Mouse (Mus musculus) CH12.LX (cell line): ENCODE data around the gene Nmt2. TPM values are rescaled to one million over a fixed set of nuclear protein-coding genes. Genes with fewer than 3 reads are reported as not detected.

Experiments used
- DNase-seq: peaks from one replicate; pipeline ENCODE4 v3.0.0-alpha.2; 2013; ENCODE audit errors: extremely low read depth
- H3K27ac ChIP-seq: 2 replicates; pipeline ENCODE4 v1.5.1; 2012; ENCODE audit warnings: low read depth, mild to moderate bottlenecking, control low read depth, moderate library complexity; ENCODE audit not compliant: insufficient read depth
- H3K27me3 ChIP-seq: replicated peaks from 2 replicates; pipeline ENCODE3; 2012; ENCODE audit warnings: inconsistent platforms
- H3K36me3 ChIP-seq, 2 experiments: replicated peaks in 1 of 2; 2 replicates each; pipeline versions ENCODE3 to v1.6.1; 2012; ENCODE audit warnings: inconsistent platforms in 1 of 2, low read length in 1 of 2, mild to moderate bottlenecking in 1 of 2, mixed read lengths in 1 of 2, moderate library complexity in 1 of 2; ENCODE audit not compliant: control insufficient read depth in 1 of 2, insufficient read depth in 1 of 2
- H3K4me1 ChIP-seq, 2 experiments: 2 replicates each; pipeline ENCODE4 v1.6.1; 2012; ENCODE audit warnings: inconsistent platforms in 1 of 2, moderate library complexity in 1 of 2; ENCODE audit not compliant: insufficient read depth in 2 of 2, control insufficient read depth in 1 of 2
- H3K4me2 ChIP-seq: 2 replicates; pipeline ENCODE4 v1.6.1; 2012; ENCODE audit warnings: low read depth, mild to moderate bottlenecking, control low read depth; ENCODE audit not compliant: poor library complexity, insufficient read depth, severe bottlenecking
- H3K4me3 ChIP-seq, 3 experiments: fragments of 150-350 bp in 1 of 3; sonication (generic) in 1 of 3; replicated peaks in 1 of 3; 2 replicates each; pipeline versions ENCODE3 to v1.5.1; 2011 to 2012; ENCODE audit warnings: low read depth in 2 of 3, low read length in 2 of 3, mild to moderate bottlenecking in 2 of 3, moderate library complexity in 2 of 3, control low read depth in 1 of 3, improper control_type of control experiment in 1 of 3, inconsistent platforms in 1 of 3, mixed read lengths in 1 of 3; ENCODE audit not compliant: poor library complexity in 1 of 3
- H3K79me2 ChIP-seq: replicated peaks from 2 replicates; pipeline ENCODE4 v1.6.1; 2012; ENCODE audit warnings: mild to moderate bottlenecking, moderate library complexity; ENCODE audit not compliant: control insufficient read depth, poor library complexity, insufficient read depth, severe bottlenecking; ENCODE audit errors: extremely low read depth
- H3K9ac ChIP-seq: 2 replicates; pipeline ENCODE4 v1.6.1; 2012; ENCODE audit warnings: low read depth, mild to moderate bottlenecking, control low read depth, moderate library complexity; ENCODE audit not compliant: insufficient read depth
- H3K9me3 ChIP-seq: replicated peaks from 2 replicates; pipeline ENCODE3; 2012; ENCODE audit warnings: low read length, inconsistent platforms, mixed read lengths
- BHLHE40 ChIP-seq: IDR thresholded peaks from 2 replicates; pipeline ENCODE4 v1.6.1; 2011; ENCODE audit warnings: mild to moderate bottlenecking, low read depth, low read length, improper control_type of control experiment
- CHD1 ChIP-seq: IDR thresholded peaks from 2 replicates; pipeline ENCODE4 v1.6.1; 2012; ENCODE audit warnings: low read depth, low read length, improper control_type of control experiment, inconsistent platforms
- CHD2 ChIP-seq: IDR thresholded peaks from 2 replicates; pipeline ENCODE4 v1.6.1; 2011; ENCODE audit warnings: low read length, improper control_type of control experiment
- CTCF ChIP-seq, 2 experiments: IDR thresholded peaks in 1 of 2; conservative IDR thresholded peaks in 1 of 2; 2 replicates each; pipeline ENCODE4 v1.5.1; 2011 to 2012; ENCODE audit warnings: low read depth in 2 of 2, low read length in 2 of 2, improper control_type of control experiment in 1 of 2, inconsistent platforms in 1 of 2, mild to moderate bottlenecking in 1 of 2, moderate library complexity in 1 of 2
- E2F4 ChIP-seq: IDR thresholded peaks from 2 replicates; pipeline ENCODE4 v1.6.1; 2011; ENCODE audit warnings: low read depth, low read length, improper control_type of control experiment; ENCODE audit not compliant: insufficient replicate concordance
- ELF1 ChIP-seq: IDR thresholded peaks from 2 replicates; pipeline ENCODE4 v1.6.1; 2014; ENCODE audit warnings: low read depth, mild to moderate bottlenecking, inconsistent platforms, low read length, improper control_type of control experiment
- EP300 ChIP-seq: IDR thresholded peaks from 2 replicates; pipeline ENCODE4 v1.6.1; 2011; ENCODE audit warnings: low read length, improper control_type of control experiment
- ETS1 ChIP-seq: conservative IDR thresholded peaks from 2 replicates; pipeline ENCODE4 v1.6.1; 2012; ENCODE audit warnings: low read depth, mild to moderate bottlenecking, inconsistent platforms, low read length, improper control_type of control experiment, moderate library complexity
- GABPA ChIP-seq: IDR thresholded peaks from 2 replicates; pipeline ENCODE4 v1.6.1; 2012; ENCODE audit warnings: low read depth, low read length, improper control_type of control experiment, inconsistent platforms; ENCODE audit not compliant: insufficient replicate concordance
- HCFC1 ChIP-seq: IDR thresholded peaks from 2 replicates; pipeline ENCODE4 v1.6.1; 2012; ENCODE audit warnings: low read depth, mild to moderate bottlenecking, inconsistent platforms, low read length, improper control_type of control experiment
- IRF4 ChIP-seq: IDR thresholded peaks from 2 replicates; pipeline ENCODE4 v1.6.1; 2014; ENCODE audit warnings: low read depth, mild to moderate bottlenecking, inconsistent platforms, low read length, improper control_type of control experiment
- JUN ChIP-seq: IDR thresholded peaks from 2 replicates; pipeline ENCODE4 v1.6.1; 2011; ENCODE audit warnings: low read depth, mild to moderate bottlenecking, low read length, improper control_type of control experiment, moderate library complexity; ENCODE audit not compliant: insufficient read depth
- JUND ChIP-seq: conservative IDR thresholded peaks from 2 replicates; pipeline ENCODE4 v1.6.1; 2011; ENCODE audit warnings: low read depth, low read length, improper control_type of control experiment
- KAT2A ChIP-seq: IDR thresholded peaks from 2 replicates; pipeline ENCODE4 v1.6.1; 2012; ENCODE audit warnings: low read length, improper control_type of control experiment, inconsistent platforms; ENCODE audit not compliant: insufficient replicate concordance
- MAFK ChIP-seq: IDR thresholded peaks from 2 replicates; pipeline ENCODE4 v1.6.1; 2011; ENCODE audit warnings: low read length, improper control_type of control experiment; ENCODE audit not compliant: insufficient replicate concordance
- MAX ChIP-seq: IDR thresholded peaks from 2 replicates; pipeline ENCODE4 v1.6.1; 2011; ENCODE audit warnings: low read length, improper control_type of control experiment
- MAZ ChIP-seq: IDR thresholded peaks from 2 replicates; pipeline ENCODE4 v1.6.1; 2012; ENCODE audit warnings: low read depth, mild to moderate bottlenecking, inconsistent platforms, low read length, improper control_type of control experiment, moderate library complexity
- MEF2A ChIP-seq: IDR thresholded peaks from 2 replicates; pipeline ENCODE4 v1.6.1; 2014; ENCODE audit warnings: low read depth, mild to moderate bottlenecking, inconsistent platforms, low read length, improper control_type of control experiment, borderline replicate concordance
- MXI1 ChIP-seq: IDR thresholded peaks from 2 replicates; pipeline ENCODE4 v1.6.1; 2011; ENCODE audit warnings: mild to moderate bottlenecking, low read depth, low read length, improper control_type of control experiment
- MYC ChIP-seq: IDR thresholded peaks from 2 replicates; pipeline ENCODE4 v1.6.1; 2011; ENCODE audit warnings: low read depth, mild to moderate bottlenecking, improper control_type of control experiment, low read length
- NELFE ChIP-seq: IDR thresholded peaks from 2 replicates; pipeline ENCODE4 v1.6.1; 2011; ENCODE audit warnings: low read depth, low read length, improper control_type of control experiment
- NRF1 ChIP-seq: IDR thresholded peaks from 2 replicates; pipeline ENCODE4 v1.6.1; 2014; ENCODE audit warnings: low read depth, mild to moderate bottlenecking, inconsistent platforms, low read length, improper control_type of control experiment, moderate library complexity
- PAX5 ChIP-seq: IDR thresholded peaks from 2 replicates; pipeline ENCODE4 v1.6.1; 2012; ENCODE audit warnings: low read length, inconsistent platforms, mixed read lengths
- POLR2A ChIP-seq: IDR thresholded peaks from 2 replicates; pipeline ENCODE4 v1.6.1; 2011; ENCODE audit warnings: low read depth, mild to moderate bottlenecking, improper control_type of control experiment, low read length
- POLR2AphosphoS2 ChIP-seq: IDR thresholded peaks from 2 replicates; pipeline ENCODE4 v1.6.1; 2011; ENCODE audit warnings: low read depth, low read length, improper control_type of control experiment
- RAD21 ChIP-seq: IDR thresholded peaks from 2 replicates; pipeline ENCODE4 v1.6.1; 2011; ENCODE audit warnings: low read depth, mild to moderate bottlenecking, low read length, improper control_type of control experiment, moderate library complexity
- RCOR1 ChIP-seq: conservative IDR thresholded peaks from 2 replicates; pipeline ENCODE4 v1.6.1; 2012; ENCODE audit warnings: low read depth, mild to moderate bottlenecking, inconsistent platforms, low read length, improper control_type of control experiment
- SIN3A ChIP-seq: IDR thresholded peaks from 2 replicates; pipeline ENCODE4 v1.6.1; 2012; ENCODE audit warnings: low read length, improper control_type of control experiment, inconsistent platforms
- SMC3 ChIP-seq: IDR thresholded peaks from 2 replicates; pipeline ENCODE4 v1.6.1; 2011; ENCODE audit warnings: low read depth, low read length, improper control_type of control experiment
- TBP ChIP-seq: conservative IDR thresholded peaks from 2 replicates; pipeline ENCODE4 v1.6.1; 2011; ENCODE audit warnings: low read depth, low read length, improper control_type of control experiment
- TCF12 ChIP-seq: IDR thresholded peaks from 2 replicates; pipeline ENCODE4 v1.6.1; 2014; ENCODE audit warnings: low read depth, mild to moderate bottlenecking, inconsistent platforms, low read length, improper control_type of control experiment
- UBTF ChIP-seq: IDR thresholded peaks from 2 replicates; pipeline ENCODE4 v1.6.1; 2012; ENCODE audit warnings: low read depth, mild to moderate bottlenecking, inconsistent platforms, low read length, improper control_type of control experiment, moderate library complexity
- USF1 ChIP-seq: IDR thresholded peaks from 2 replicates; pipeline ENCODE4 v1.6.1; 2014; ENCODE audit warnings: low read depth, mild to moderate bottlenecking, inconsistent platforms, low read length, improper control_type of control experiment
- USF2 ChIP-seq: conservative IDR thresholded peaks from 2 replicates; pipeline ENCODE4 v1.6.1; 2011; ENCODE audit warnings: low read depth, low read length, improper control_type of control experiment
- ZC3H11A ChIP-seq: IDR thresholded peaks from 2 replicates; pipeline ENCODE4 v1.6.1; 2012; ENCODE audit warnings: low read depth, mild to moderate bottlenecking, inconsistent platforms, low read length, improper control_type of control experiment
- ZKSCAN1 ChIP-seq: IDR thresholded peaks from 2 replicates; pipeline ENCODE4 v1.6.1; 2012; ENCODE audit warnings: low read depth, inconsistent platforms, low read length, improper control_type of control experiment, borderline replicate concordance
- ZMIZ1 ChIP-seq: IDR thresholded peaks from 2 replicates; pipeline ENCODE4 v1.6.1; 2012; ENCODE audit warnings: low read depth, mild to moderate bottlenecking, inconsistent platforms, low read length, improper control_type of control experiment
- ZNF384 ChIP-seq: IDR thresholded peaks from 2 replicates; pipeline ENCODE4 v1.6.1; 2012; ENCODE audit warnings: low read depth, low read length, improper control_type of control experiment, inconsistent platforms
- dilution Hi-C: fragments of 300-500 bp; cut with MboI; formaldehyde crosslinking; loops from 2 replicates; pipeline ENCODE4 v1.14.3; 2020; ENCODE audit warnings: low sequenced_read_pairs; ENCODE audit not compliant: extremely low pct_unique_long_range_greater_than_20kb, extremely low pct_ligation_motif_present
- in situ Hi-C: fragments of 300-500 bp; cut with MboI; formaldehyde crosslinking; loops from 3 replicates; pipeline ENCODE4 v1.14.3; 2019; ENCODE audit warnings: low sequenced_read_pairs, low pct_ligation_motif_present, low pct_unique_long_range_greater_than_20kb, mixed read lengths
- polyA plus RNA-seq: library from polyadenylated mRNA; unstranded; fragments of >175 nt; gene quantifications from 2 replicates; pipeline ENCODE4 v1.2.1, GENCODE M21; 2012; ENCODE audit warnings: low read depth; ENCODE audit not compliant: insufficient read length
- total RNA-seq, 2 experiments: library from RNA; depleted of rRNA; stranded (reverse); fragments of 300-350 nt in 1 of 2; fragments of >200 nt in 1 of 2; gene quantifications; 2 replicates each; pipeline ENCODE4 v1.2.3; 2012 to 2014

The Nmt2 gene
- total and polyA plus RNA-seq, 3 experiments = 10.0 to 15.9 (median 15.6) TPM

DNA sequence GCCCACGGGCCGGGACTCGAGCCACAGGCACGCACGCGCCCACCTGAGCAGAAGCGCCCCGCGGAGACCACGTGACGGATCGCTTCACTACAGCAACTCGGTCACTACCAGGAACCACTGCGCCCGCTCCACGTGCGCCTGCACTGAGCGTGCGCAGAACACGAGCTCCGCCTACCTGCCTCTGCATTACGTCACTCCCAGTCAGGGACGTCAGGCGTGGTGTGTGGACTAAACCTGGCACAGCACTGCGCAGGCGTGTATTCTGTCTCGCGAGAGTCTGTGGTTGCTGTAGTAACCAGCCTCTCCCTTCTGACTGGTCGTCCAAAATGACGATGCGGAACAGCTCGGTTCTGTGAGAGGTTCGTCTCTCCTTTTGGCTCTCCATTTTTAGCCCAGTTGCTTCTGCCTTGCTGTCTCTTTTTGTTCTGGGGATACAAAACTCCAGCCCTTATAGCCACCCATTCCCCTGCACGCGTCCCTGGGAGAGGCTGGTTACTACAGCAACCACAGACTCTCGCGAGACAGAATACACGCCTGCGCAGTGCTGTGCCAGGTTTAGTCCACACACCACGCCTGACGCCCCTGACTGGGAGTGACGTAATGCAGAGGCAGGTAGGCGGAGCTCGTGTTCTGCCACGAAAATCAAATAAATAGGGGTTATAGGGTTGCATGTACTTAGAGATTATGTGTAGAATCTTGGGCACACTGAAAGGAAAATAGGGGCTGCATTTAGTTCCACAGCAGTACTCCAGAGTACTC is 48.7 kb downstream of the Nmt2 start, which contains the start of gene Rpp38:
TSS of gene Rpp38 (minus strand) at position 160 of the 759 bp plus-strand sequence.
- Histone ChIP-seq H3K9ac (peak within 1 kb of the TSS; percentile 75), H3K27ac (peak within 1 kb of the TSS; percentile 27), H3K4me1 (peaks cover 4 to 39% of the 10 kb centered on the region in 2 experiments), H3K4me3 (peak within 1 kb of the TSS; percentile 67 to 82 (median 70)), H3K36me3 (peaks cover 11 to 23% of the 10 kb centered on the region in 2 experiments), H3K79me2 (peaks cover 25% of the 10 kb centered on the region), H3K27me3 (no peaks in the 10 kb centered on the region), H3K9me3 (no peaks in the 10 kb centered on the region), H3K4me2 (peak within 1 kb of the TSS; percentile 67)
- dilution Hi-C loops (no loop called here), in situ Hi-C loops (no loop called here)
- peak; percentile 78 for TF ChIP-seq NELFE
- peak; percentile 77 for TF ChIP-seq TBP
- peak; percentile 73 for TF ChIP-seq SIN3A
- TF ChIP-seq MAX = peak; percentile 99
- TF ChIP-seq ETS1 = peak; percentile 75
- TF ChIP-seq ZKSCAN1 = no peak
- 0 out of 2 replicates have a peak, but pooled peaks have one; percentile 14 for TF ChIP-seq JUND
- no peak for TF ChIP-seq PAX5
- TF ChIP-seq BHLHE40 = peak; percentile 97
- TF ChIP-seq MAZ = no peak
- peak; percentile 84 for TF ChIP-seq NRF1
- no peak for TF ChIP-seq ZNF384
- no peak for TF ChIP-seq POLR2AphosphoS2
- TF ChIP-seq RCOR1 = no peak
- peak; percentile 76 for TF ChIP-seq TCF12
- TF ChIP-seq MAFK = no peak
- TF ChIP-seq ELF1 = peak; percentile 81
- peak; percentile 87 for TF ChIP-seq USF2
- TF ChIP-seq E2F4 = no peak
- TF ChIP-seq CTCF (conservative IDR thresholded peaks at IDR 0.05 in 1 of 2, IDR thresholded peaks at IDR 0.05 in 1 of 2; ENCODE audit: low read depth in 2 of 2, low read length in 2 of 2) = no peak
- TF ChIP-seq EP300 = no peak
- peak; percentile 92 for TF ChIP-seq USF1
- peak; percentile 54; the same call in 1 of the 2 replicates for TF ChIP-seq JUN
- TF ChIP-seq GABPA = peak; percentile 70
- 0 out of 2 replicates have a peak, but pooled peaks have one; percentile 27 for TF ChIP-seq KAT2A
- peak; percentile 31; the same call in 1 of the 2 replicates for TF ChIP-seq IRF4
- TF ChIP-seq RAD21 = no peak
- no peak for TF ChIP-seq ZMIZ1
- TF ChIP-seq SMC3 = no peak
- no peak for TF ChIP-seq ZC3H11A
- peak; percentile 99 for TF ChIP-seq CHD2
- TF ChIP-seq HCFC1 = peak; percentile 68
- TF ChIP-seq MXI1 = peak; percentile 97
- peak; percentile 85 for TF ChIP-seq POLR2A
- peak; percentile 53; the same call in 1 of the 2 replicates for TF ChIP-seq MEF2A
- no peak for TF ChIP-seq CHD1
- TF ChIP-seq MYC = peak; percentile 99
- no peak for TF ChIP-seq UBTF
- peak; percentile 96 for DNase-seq
